Mouse (Mus musculus) thymus, adult 18-20 months (tissue): Measurements from ENCODE around the gene Hnrnpa3.
"Not testable (repeated sequence)": the region's sequence is repeated elsewhere in the genome, so short reads cannot be mapped to it uniquely, and the experiment has no call there.

Experiments
- DNase-seq, 2 experiments: peaks; one replicate each; pipeline ENCODE4 v3.0.0; 2022; ENCODE audit warnings: mixed read lengths in 2 of 2

The Hnrnpa3 gene

DNA sequence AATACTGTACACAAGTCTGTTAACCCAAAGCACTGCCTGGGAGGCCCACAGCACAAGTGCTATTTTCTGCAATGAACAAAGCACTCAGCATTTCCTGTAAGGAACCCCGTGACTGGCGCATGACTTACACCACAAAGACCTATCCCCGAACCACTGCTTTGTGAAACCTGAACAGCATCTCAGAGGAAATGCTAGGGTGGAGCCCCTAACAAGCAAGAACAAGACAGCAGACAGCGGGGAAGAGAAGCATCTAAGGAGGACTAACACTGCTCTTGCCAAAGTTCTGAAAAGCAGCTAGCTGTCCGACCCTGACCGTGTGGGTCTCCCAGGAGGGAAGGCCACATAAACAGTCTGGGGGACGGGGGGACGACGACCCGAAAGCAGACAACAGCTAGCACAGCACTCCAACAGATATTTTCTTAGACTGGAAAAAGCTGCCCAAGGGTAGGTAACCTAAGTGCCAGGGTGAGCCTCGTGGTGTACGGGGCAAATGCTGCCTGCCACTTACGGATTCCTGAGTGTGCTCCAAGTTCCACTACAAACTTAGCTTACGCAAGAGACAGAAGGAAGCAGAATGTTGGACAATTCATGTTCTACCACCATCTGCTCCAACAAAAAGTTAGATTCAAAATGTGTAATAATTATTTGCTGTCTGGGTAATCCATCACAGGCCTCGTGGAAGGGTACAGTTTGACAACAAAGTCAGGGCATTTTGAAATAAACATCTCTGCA is 24.1 kb downstream of the Hnrnpa3 start:
- peak; percentile 67 to 87 for DNase-seq

- DNase-seq, result no peak
These were observed 25.5 kb downstream of the Hnrnpa3 start for GRCm38 (mm10) chr2:75684526-75684925.

DNA sequence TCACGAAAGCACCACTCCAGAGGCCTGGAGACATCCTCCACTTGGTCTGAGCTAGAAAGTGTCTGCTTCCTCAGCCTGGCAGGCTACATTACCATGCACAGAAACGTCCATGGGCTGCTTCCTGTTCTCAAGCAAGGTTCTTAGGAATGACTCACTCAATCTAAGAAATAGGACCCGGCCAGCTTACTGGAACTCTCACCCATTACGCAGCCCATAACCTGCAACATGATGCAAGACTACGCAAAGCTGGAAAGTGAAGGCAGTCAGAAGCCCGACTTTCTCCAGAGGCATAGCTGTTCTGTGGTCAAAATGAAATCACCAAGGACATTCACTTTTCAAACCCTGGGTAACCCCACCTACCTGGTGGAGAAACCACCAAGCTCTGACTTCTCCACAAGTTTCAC is 26.4 kb downstream of the Hnrnpa3 start:
- DNase-seq, result no peak

DNA sequence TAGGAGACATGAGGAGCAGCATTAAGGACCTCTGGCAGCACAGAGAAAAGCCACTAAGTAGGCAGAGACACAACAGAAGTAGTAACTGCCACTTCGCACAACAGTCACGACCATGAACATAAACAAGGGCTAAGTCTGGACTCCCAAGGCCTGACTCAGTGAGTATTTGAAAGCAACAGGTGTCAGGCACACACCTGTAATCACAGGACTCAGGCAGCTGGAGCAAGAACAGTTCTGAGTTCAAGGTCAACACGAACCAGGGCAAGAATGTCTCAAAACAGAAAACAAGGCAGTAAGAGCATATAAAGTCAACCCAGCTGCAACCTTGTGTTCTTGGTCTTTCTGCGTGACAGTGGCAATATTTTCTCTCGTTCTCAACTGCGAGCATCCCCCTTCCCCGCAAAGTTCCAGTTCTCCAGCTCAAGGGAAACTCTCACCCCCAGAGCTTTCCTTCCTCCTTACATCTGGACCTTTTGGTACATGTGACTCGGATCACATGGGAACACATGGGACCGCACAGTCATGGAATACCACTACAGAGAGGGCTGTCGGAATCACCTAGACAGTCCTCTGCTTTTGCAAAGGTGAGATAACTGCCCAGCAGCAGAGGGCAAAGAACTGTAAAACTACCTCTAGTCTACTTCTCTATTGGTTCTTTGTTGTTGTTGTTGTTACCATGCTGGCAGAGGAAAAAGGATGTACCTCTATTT is 28.1 kb downstream of the Hnrnpa3 start:
- no peak for DNase-seq

GRCm38 (mm10) chr2:75688901-75689300 is 29.8 kb downstream of the Hnrnpa3 start:
- DNase-seq, result no peak

DNA sequence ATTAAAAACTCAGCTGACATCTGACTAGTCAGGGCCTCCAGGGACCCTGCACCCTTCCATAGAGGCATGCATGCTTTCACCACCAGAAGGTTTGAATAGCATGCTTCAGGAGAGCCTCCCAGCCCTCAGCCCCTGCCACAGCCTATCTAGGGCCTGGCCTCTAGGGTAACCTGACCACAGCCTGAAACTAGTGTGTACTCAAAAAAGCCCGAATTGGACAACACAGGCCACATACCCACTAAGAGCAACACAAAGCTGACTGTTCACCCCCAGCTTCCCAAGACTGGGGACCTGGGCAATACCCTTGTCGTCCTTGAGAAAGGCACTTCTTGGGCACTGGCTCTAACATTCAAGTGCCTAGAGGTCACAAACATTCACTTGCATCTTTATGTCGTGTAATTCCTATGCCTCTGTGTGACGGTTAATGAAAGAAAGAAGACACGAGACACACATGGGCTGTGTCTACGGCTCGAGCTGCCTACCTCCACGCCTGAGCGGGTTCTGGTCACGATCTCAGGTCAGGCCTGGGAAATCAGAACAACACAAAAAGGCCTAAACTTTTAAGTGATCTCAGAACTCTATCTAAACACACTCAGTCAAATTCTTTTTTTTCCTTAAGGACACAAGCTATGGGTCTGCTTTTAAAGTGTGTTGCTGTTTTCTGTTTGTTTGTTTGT is 30.6 kb downstream of the Hnrnpa3 start:
- DNase-seq, result no peak

DNA sequence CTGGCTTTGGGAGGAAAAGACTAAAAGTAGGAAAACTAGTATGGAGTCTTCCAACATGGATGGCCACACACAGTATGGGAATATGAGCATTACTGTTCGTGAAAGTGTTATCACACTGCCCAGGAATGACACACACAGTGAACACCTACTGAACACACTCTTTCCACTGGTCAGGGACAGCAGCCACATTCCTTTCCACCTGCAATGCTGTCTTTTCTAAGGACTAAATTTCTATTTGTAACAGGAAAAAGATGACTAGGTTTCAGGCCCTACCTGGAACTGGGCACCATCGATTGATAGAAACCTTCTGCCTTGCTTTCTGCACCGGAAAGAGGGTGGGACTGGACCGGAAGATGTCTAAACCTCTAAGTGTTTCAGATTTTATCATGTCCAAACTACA is 31.6 kb downstream of the Hnrnpa3 start:
- no peak for DNase-seq

- no peak for DNase-seq
These were observed 32.3 kb downstream of the Hnrnpa3 start for GRCm38 (mm10) chr2:75691316-75691715.

DNA sequence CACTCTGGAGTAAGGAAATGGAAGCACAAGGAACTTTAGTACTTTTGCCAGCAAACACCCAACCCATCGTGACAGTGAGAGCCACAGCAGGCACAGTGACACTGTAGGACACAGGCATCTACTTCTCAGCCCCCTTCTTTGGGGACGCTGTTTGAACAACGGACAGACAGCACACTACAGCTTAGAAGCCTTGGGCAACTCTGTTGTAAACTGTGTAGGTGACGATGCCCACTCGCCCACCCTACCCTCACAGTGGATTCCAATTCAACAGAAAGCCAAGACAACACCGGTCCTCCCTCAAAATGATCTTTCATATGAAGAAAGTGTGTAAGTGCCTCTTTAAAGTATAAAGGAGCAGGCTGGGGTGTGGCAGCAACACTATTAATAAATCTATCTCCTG is 33.3 kb downstream of the Hnrnpa3 start:
- DNase-seq, result no peak

DNA sequence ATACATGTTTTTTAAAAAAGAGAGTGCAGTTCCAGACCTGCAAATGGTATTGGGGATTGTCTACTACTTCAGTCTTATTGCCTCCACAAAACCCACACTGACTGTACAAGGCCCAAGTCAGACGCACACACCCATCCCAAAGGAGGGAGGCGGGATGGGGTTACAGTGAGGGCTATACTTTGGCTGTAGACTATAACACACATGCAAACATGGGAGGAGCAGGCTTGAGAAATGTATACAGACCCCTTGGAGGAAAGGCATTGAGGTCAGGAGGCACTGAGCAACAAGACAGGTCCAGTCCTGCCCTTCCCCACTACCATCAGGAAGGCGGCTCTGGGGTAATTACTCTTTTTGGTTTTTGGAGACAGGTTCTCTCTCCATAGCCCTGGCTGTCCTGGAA is 35.9 kb downstream of the Hnrnpa3 start:
- DNase-seq, result not testable (repeated sequence)

DNA sequence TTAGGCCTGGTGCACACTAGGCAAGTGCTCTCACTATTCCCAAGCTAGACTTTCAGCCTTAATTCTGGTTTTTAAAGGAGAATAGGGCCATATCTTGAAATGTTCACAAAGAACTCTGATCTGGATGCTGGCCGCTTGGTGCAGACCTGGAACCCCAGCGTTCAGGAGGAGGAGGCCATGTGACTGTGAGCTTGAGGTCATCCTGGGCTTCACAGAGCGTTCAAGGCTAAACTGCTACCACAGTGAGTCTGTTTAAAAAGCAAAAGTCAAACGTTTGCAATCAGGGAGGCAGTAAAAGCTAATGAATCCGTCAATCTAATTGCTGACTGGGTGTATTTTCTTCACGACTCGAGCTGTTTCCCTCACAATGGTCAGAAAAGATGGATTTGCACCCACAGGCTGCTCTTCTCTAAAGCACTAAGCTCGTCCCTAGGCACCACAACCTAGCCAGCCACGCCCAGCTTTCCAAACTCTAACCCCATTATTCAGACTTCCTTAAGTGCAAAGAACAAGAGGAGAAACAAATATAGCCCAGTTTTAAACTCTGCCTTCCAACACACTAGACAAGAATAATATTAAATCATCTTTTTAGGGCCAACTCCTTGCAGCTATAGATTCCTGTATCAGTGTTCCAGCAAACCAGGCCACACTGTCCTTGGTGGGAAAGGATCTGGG is 36.8 kb downstream of the Hnrnpa3 start:
- DNase-seq, result no peak

DNA sequence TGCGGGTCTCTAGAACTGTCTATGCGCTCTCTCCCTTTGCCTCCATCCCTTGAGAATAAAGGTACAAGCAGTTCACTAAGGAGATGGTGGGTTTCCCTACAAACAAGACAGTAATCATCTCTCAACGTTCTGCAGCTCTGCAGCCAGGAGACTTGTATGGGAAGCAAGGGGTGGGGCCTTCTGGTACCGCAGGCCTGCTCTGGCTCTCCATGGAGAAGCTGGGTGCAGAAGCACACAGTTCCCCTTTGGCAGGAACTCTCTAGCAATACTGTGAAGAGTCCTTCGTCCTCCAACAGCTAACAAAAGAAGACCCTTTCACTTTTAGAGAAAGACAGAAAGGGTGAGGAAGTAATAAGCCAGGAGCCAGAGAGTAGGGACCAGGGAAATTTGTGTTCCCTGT is 37.3 kb downstream of the Hnrnpa3 start:
- no peak for DNase-seq

DNA sequence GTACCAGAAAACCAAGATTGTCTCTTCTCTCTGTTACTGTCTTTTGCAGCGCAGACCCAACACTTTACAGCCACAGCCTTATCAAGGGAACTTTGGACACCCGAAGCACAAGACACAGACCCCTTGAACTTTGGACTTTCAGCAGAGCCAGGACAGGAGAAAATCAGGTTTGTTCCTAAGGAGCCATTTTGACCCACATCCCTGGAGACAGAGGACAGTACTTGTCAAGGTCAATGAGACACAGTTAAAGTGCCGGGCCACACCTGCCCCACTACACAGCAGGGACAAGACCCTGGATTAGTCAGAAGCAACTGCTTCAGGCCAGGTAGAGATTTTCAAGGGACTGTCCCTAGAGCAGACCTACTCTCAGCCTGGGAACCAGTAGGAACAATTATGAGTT is 38.2 kb downstream of the Hnrnpa3 start:
- DNase-seq, result no peak

- DNase-seq, result no peak
These were observed 38.9 kb downstream of the Hnrnpa3 start for GRCm38 (mm10) chr2:75698007-75698406.

DNA sequence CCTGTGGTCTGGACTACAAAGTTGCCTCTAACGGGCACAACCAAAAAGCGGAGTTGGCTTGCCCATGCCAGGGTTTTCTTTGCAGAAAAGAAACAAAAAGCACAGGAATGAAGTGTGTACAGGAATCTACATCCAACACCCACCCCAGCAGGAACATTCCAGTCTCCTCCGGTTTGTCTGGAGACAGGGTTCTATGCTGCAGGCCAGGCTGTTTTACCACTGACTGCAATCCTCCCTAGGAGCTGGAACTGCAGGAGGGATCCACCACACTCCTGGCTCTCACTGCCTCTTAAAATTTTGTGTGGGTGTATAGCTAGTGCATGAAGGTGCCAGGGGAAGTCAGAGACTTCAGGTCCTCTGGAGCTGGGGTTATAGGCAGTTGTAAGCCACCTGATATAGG is 39.8 kb downstream of the Hnrnpa3 start:
- DNase-seq, result no peak

- no peak for DNase-seq
These were observed 41.5 kb downstream of the Hnrnpa3 start for GRCm38 (mm10) chr2:75700543-75700942.

- DNase-seq, result no peak
These were observed 42.1 kb downstream of the Hnrnpa3 start for GRCm38 (mm10) chr2:75701207-75701606.

GRCm38 (mm10) chr2:75701822-75702587 is 42.9 kb downstream of the Hnrnpa3 start:
- no peak for DNase-seq

- no peak for DNase-seq
These were observed 43.5 kb downstream of the Hnrnpa3 start for GRCm38 (mm10) chr2:75702588-75702976.

GRCm38 (mm10) chr2:75703375-75704181 is 44.5 kb downstream of the Hnrnpa3 start:
- DNase-seq, result peak; percentile 69 to 73
